Mouse (Mus musculus) adrenal gland, adult 8-10 months (tissue): ENCODE measurements around the gene Hid1. TPM values are rescaled to one million over a fixed set of nuclear protein-coding genes. Genes with fewer than 3 reads are reported as not detected.

Experiments used
- DNase-seq: peaks from one replicate; pipeline ENCODE4 v3.0.0; 2022
- total RNA-seq, 4 experiments: library from RNA; stranded (reverse); gene quantifications; 2 replicates each; pipeline ENCODE4 v1.2.4; 2022

Hid1 gene
- total RNA-seq, 4 experiments from 2014 or later = 17.7 to 46.8 (median 42.6) TPM

DNA sequence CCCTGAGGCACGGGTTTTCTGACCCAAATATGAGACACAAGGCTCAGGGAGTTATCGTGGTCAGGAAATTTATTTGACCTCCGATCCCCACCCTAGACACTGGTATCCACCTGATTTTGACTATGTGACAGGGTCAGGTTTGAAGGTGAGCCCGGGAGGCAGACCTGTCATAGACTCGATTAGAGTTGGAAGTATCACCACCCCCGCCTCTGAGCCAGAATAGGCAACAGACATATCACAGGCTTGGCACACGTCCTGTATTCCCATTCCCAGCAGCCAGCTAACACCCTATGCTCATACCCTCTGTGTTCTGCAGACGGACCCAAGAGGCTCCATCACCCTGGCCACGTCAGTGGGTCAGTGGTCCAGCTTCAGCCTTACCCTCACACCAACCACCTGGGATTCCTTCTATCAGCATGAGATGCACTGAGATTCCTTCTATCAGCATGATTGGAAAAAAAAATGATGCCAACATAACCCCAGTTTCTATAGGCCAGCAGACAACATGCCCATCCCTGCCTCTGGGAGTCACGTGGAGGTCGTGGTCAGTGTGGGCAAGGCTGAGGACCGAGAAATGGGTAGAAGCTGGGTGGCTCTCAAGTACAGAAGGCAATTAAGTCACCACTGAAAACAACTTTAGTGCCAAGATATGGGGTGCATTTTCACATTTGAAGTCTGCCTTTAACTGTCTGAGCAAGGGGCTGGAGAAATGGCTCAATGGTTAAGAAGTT is 7.3 kb upstream of the Hid1 start:
- DNase-seq = no peak

DNA sequence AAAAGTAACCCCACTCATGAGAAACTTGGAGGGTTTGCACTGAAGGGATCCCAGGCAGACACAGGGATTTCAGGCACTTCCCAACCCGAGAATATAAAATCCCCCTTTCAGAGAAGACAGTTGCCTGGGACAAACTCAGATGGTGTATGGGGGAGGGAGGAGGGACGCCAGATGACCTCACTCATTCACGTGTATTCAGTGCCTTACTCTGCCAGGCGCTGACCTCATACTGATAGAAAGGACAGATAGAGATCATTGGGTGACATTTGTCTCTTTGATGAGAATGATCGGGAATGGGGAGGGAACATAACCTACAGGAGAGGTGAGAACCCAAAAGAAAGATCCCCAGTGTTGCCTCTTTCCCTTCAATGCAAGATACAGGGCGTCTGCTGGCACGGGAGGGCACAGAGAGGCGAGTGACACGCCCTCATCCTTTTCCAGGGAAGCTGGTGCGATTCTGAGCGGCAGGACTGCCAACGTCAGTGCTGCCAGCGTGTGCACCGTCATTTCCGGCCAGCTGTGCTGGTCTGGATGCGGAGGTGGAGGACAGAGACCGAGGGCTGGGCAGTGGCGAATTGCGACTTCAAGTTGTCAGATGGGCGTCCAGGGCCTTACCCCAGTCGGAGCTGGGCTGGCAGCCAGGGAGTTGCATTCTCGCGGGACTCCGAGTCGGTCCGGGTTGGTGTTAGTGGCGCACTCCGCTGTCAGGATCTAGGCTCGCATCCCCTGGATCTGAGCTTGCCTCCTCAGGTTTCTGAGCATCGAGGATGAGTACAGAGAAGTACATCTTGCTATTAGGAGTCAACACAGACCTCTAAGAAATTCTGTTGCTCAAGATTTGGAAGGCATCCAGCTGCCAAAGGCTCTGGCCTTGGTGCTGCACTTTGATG is 6.5 kb upstream of the Hid1 start:
- DNase-seq = peak; percentile 78

DNA sequence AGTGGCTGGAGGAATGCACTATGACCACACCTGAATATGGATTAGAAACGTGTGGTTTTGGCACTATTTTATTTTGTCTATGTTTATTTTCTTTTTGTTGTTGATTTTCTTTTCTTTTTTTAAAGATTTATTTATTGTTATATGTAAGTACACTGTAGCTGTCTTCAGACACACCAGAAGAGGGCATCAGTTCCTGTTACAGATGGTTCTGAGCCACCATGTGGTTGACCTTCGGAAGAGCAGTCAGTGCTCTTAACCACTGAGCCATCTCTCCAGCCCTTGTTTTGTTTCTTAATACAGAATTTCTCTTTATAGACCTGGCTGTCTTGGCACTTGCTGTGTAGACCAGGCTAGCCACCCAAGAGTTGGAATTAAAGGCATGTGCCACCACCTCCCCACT is 5.2 kb upstream of the Hid1 start:
- no peak for DNase-seq

DNA sequence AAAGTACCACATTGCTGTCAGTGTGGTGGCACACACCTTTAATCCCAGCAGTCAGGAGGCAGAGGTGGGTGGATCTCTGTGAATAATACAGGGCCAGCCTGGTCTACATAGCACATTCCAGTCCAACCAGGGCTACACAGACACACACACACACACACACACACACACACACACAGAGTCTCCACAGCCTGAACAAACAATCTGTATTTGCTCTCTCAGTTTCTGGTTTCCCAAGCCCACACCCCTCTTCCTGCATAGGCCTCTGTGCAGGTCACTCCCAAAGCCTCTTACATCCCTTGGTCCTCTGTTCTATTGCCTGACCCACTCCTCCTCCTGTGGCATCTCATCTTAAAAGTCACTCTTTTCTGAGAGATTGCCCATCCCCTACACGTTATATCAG is 4.5 kb upstream of the Hid1 start:
- DNase-seq = no peak

DNA sequence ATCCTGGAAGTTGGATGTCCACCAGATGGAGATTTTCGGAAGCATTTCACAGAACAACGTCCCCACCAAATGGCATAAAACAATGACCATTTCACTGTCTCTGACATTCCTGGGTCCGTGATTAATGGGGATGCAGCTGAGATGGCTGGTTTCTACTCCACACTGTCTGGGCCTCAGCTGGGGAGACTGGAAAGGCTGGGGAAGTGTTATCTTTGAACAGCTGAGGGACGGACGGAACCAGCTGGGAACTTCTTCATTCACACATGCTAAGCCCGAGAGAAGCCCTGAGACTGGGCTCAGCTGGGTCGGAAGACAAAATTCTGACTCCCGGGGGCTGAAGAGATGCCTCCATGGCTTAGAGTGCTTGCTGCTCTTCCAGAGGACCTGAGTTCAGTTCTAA is 3.8 kb upstream of the Hid1 start:
- DNase-seq = no peak

DNA sequence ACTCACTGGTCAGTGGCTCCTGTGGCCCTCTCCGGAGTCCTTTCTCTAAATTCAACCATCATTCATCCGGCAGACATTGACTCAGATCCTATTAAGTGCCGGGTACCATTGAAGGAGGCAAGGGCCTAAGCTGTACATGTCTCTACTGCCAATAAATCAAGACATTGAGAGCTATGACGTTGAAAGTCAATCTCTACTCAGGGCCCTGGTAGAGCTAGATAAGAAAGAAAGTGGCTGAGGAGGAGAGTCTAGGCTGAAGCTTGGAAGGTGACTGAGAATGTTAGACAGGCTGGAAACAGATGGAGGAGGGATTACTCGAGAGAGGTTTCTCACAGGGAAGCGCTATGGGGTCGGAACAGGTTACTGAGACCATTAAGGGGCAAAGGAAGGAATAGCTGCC is 2.8 kb upstream of the Hid1 start:
- no peak for DNase-seq

DNA sequence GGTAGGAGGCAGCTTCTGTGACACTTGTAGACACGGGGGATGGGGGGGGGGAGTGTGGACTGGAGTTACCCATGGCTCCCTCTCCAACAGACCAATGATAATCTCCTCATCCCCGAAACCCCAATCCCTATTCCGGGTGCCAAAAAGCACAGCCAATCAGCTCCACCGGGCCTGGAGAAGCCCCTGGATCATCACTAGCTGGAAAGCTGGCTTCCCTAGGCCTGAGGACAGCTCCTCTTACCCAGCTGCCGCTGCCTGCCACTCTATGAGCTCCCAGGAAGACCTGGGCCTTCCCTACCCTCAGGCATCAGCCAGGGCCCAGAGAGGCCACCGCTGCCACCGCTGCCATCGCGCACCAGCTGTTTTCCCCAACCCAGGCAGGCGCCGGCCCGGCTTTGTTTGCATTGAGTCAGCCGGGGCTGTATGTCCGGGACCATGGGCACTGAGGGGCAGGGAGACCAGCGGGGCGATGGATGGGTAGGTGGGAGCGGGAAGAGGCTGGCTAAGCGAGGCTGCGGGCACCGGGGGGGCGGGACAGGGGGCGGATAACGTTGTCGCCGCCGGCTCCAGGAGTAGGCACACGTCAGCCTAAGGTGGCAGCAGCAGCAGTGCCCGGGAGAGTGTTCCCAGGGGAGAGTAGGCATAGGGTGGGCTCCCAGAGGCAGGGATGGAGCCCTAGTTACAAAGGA is 706 bp downstream of the Hid1 start:
- no peak for DNase-seq

DNA sequence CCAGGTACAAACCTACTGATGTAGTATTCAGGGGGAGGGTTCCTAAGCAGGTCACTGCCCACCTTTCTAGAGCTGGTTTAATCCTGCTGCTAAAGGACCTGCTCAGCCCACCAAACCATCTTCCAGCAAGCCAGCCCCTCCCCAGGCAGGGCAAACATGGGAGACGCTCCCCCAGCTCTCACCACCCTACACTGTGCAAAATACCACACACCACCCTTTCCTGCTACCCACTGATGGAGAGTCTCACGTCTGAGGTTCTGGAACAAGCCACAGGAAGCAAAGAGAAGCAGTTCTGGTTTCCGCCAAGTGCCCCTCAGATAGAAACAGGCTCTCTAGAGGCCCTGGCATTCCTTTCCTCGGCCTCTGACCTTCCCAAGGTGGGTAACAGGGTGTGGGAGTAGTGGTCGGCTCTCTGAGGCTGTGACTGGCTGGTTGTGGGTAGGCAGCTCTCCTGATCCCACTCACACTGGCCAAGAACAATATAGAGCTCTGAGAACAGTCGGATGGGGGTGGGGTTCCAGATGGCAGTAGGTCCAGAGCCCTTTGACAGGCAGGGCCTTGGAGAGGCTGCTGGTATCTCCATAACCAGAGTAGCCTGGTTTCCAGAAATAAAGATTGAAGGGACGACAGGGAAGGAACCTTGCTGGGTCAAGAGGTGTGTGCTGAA is 1.4 kb downstream of the Hid1 start:
- DNase-seq = no peak

DNA sequence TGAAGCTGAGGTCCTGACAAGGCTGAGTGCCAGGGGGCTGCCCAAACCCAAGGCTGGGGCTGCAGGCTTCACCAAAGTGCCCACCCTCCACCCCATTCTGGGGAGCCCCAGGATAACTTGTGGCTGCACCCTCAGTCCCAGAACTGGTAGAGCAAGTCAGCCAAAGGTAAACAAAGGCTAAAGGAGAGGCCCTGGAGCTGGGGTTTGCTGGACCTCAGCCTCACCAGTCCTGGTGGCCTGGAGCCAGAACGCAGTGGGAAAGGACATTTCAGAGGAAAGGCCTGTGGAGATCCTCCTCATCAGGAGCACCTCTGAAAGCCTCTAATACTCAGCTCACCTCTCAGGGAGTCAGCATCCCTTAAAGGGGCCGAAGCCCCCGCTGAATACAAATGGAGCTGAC is 3.4 kb downstream of the Hid1 start:
- no peak for DNase-seq

DNA sequence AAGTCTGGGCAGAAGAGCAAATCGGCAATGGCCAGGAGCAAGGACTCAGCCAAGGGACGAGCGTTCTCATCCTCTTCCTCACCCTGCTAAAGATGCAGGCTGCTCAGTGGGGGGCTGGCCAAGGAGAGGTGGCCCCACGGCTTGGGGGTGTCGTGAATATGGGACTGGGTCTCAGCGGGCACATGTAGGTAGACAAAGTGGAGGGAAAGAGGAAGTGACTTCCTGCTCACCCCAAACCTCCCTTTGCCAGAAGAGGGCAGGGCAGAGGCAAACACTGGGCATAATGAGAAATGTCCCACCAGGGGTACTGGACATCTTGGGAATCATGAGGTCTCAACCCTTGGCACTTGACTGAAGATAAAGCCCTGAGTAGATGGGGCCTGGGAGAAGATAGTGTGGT is 7.8 kb downstream of the Hid1 start:
- DNase-seq = no peak

DNA sequence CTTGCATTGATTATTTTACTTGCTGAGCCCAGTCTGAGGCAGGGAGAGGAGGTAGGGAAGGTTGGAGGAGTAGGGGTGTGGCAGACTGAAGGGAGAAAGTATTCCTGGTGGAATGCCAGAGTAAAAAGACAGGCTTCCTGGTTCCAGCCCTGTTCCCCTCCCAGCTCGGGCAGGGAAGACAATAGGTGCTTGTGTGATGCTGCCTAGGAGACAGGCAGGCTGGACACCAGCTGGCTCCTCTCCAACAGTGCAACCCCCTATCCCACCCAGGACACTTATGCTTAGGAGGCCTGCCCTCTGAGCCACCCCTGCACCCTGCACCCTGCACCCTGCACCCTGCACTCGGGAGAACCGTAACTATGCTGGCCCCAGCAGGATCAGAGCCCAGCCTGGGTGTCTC is 8.3 kb downstream of the Hid1 start:
- no peak for DNase-seq

DNA sequence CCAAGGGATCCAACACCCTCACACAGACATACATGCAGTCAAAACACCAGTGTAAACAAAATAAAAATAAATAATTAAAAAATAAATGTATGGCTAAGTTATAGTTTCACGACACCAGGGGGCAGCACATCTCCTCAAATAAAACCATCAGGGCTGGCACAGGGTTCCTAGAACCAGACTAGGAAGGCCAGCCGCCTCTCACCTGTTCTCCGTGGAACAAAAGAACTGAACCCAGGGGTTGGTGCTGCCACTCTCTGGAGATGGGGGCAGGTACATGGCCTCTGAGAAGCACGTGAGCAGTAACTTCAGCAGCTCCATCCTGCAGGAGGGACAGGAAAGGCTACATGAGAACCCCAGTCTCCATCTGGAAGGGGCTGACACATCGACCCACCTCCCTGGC is 9.1 kb downstream of the Hid1 start:
- peak; percentile 41 for DNase-seq

DNA sequence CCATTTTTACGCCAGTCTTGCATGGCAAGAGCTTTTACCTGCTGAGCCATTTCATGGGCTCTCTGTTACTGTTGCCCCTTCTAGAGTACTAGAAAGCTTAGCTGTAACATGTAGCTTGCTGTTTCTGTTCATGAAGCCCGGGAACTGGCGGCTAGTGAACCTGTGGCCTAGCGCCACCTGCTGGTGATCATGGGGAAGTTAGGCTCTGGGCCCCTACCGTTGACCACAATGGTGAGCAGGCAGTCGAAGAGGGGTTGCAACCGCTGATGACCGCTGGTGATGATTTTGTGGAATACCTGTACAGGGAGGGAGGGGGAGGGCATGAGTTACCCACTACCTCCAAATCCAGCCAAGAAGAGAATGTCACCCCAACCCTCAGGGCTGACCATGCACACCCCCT is 13.4 kb downstream of the Hid1 start:
- no peak for DNase-seq

DNA sequence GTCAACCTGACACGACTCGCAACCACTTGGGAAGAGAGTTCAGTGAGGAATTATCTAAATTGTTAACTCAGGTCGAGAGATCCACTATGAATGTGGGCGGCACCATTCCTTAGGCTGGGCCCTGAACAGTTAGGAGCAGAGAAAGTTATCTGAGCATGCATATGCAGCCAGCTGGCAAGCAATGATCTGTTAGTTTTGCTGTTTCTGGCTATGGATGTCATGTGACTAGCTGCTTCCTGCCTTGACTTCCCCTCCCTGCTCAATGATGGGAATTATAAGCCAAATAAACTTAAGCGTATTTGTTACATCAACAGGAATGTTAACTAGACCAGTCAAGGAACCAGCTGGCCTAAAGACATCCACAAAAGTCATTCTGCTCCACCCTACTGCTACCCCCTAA is 14.2 kb downstream of the Hid1 start:
- DNase-seq = no peak

DNA sequence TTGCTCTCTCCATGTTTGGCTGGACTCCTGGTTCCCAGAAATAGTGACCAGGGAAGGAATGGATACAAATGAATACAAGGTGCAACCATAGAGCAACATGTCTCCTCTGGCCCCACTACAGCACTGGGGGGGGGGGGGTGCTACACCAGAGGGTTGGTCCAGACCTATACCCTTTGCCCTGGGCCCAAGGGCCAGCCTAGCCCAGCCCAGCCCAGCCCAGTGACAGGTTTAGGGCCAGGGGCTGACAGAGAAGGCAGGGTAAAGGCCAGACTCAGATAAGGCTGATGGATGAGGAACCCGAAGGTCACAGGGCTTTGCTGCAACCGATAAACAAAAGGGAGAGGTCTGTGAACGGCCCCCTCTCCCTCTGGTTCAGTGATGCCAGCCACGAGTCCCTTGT is 17.6 kb downstream of the Hid1 start:
- no peak for DNase-seq

DNA sequence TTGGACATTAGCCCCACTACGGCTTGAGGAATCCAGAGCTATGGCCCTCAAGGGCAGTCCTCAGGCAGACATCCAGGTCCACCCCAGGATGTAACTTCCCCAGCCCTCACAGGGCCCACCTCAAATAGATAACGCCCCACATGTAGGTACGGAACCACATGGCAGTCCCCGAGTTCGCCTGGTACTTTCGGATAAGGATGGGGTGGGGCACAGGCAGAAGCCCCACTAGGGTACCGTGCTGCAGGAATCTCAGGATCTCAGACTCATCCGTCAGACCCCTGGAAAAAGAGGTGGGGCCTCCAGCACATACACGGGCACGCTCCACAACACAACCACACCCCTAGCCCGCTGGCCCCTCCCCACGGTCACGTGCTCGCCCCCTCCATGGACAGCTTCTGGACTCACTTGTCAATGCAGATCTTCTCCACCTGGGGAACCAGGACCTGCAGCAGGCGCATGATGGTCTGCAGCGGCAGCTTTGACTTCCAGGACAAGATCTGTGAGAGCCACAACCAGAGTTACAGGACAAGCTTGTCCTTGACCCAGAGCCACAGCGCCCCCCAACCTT is 18.8 kb downstream of the Hid1 start:
- no peak for DNase-seq

DNA sequence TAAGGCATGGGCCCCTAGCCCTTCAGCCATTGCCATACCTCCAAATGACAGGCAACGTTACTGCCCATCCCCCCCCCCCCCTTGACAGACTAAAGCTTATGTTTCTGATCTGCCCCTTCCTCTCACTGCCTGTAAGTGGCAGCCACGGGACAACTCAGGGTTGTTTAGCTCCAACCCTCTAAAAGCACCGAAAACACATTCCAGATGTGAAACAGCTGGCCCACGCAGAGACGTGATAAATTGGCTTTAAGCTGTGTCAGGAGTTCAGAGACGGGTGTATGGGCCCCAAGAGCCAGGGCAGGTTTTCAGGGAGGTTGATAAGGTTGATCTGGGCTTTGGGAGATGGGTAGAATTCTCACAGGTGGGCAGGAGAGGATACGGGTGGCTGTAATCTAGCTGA is 22.0 kb downstream of the Hid1 start:
- no peak for DNase-seq

DNA sequence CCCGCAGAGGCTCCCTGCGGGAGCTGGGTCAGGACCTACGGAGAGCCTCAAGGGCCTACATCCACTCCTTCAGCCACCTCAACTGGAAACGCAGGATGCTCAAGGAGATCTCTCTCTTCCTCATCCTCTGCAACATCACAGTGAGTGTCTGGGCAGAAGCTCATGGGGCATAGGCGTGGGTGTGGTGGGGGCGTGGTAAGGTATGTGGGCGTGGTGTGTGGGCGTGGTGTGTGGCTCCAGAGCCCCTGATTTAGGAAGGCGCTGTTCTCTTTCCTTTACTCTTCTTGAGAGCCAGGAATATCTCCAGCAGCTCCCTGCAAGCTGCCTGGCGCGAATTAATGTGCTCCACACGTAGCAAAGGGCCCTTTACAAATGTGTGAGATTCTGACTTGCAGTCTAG is 22.6 kb downstream of the Hid1 start:
- no peak for DNase-seq

DNA sequence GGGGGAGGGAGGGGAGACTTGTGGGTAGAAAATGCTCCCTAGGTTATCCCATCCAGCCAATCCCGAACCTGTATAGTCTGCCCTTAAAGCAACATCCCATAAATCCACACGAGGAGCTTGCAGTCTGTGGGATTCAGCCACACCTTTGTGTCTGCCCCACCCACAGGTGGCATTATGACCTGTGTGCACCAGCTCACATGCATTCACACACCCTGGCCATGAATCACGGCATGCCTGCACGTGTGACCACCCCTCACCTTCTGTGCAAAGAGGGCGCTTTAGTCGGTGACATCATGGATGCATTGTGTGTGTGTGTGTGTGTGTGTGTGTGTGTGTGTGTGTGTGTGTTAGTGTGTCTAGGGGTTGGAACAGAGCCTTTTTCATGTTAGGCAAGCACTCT is 25.7 kb downstream of the Hid1 start:
- no peak for DNase-seq

DNA sequence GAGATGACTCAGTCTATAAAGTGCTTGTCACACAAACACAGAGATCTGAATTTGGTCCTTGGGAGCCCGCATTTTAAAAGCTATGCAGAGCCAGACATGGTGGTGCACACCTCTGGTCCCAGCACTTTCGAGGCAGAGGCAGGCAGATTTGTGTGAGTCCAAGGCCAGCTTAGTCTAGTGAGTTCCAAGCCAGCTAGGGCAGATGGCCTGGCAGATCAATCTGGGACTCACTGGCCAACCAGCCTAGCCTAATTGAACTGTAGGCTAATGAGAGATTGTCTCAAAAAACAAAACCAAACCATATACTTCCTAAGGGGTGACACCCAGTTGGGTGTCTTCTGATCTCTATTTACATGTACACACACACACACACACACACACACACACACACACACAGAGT is 26.3 kb downstream of the Hid1 start:
- no peak for DNase-seq

DNA sequence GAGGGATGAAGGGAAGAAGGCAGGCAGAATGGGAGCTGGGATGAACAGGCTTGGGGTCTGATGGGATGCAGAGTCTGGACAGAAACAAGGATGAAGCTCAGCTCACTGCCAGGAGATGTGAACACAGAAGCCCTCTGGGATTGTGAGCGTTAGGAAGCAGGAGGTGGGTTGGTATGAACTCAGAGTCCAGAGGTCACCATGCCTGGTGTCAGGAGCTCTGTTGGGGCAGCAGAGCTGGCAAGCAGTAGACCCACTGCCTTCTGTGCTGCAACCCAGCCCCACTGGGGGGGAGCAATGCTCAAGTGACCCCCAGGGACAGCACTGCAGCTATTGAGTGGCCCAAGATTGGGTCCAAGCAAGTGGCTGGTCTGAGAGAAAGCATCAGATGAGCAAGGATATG is 29.7 kb downstream of the Hid1 start:
- no peak for DNase-seq

DNA sequence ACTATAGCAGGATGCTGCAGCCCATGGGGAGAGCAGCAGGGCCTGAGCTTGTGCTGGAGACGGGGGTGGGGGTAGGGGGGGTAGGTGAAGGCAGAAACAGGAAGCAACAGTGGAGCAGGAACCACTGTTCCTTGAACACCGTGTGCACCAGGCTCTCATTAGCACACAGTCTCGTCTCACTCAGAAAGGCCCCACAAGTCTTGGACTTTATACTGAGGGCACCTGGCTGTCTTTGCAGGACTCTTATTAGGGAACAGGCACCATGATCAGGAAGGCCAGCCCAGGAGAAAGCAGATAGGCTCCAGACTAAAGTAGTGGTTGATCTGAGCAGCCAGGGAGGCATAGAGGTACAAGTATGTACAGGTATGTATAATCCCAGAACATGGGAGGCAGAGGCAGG is 30.2 kb downstream of the Hid1 start:
- DNase-seq = no peak

DNA sequence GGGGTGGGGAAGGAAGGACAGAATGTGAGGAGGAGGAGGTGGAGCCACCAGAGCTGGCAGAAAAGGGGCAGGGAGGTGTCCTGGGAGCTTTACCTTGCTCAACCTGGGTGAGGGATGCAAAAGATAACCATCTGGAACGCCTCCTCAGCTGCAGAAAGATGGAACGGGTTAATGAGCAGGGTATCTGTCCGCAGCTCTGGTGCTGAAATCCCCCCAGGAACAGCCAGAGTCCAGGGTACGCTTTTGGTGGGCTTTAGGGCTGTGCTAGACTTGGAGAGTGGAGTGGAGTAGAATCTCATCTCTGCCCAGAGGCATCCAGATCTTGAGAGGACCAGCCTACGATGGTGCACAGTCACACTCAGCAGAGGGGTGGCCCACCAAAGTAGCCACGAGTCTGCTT is 31.4 kb downstream of the Hid1 start:
- no peak for DNase-seq
